Mouse (Mus musculus) brain, embryonic 14.5 days (tissue): ENCODE data around the gene Iqcb1.

Experiments used
- CTCF ChIP-seq: fragments of 200-500 bp; IDR thresholded peaks from 2 replicates; pipeline ENCODE4 v1.5.1; 2012; ENCODE audit warnings: inconsistent platforms, mild to moderate bottlenecking, moderate library complexity, borderline replicate concordance; ENCODE audit not compliant: insufficient read depth, insufficient read length; ENCODE audit errors: extremely low read depth
- POLR2A ChIP-seq: fragments of 200-500 bp; IDR thresholded peaks from 2 replicates; pipeline ENCODE4 v1.6.1; 2012; ENCODE audit warnings: mild to moderate bottlenecking, inconsistent platforms, borderline replicate concordance; ENCODE audit not compliant: poor library complexity, insufficient read depth, insufficient read length, severe bottlenecking; ENCODE audit errors: extremely low read depth

GRCm38 (mm10) chr16:36912311-36912710 lies 84.1 kb downstream of the Iqcb1 start:
- TF ChIP-seq CTCF (no peak), POLR2A (no peak)
